Mouse (Mus musculus): ENCODE results near the gene Ncoa1.

GRCm38 (mm10) chr12:4392074-4392473 is 84.9 kb downstream of the Ncoa1 start:
- TF ChIP-seq CTCF (IDR thresholded peaks at IDR 0.05; ENCODE audit: low read depth, low read length), result no peak
- no peak for TF ChIP-seq POLR2A (IDR thresholded peaks at IDR 0.05; ENCODE audit: borderline replicate concordance, low read depth, low read length)
